20 mouse cellular contexts compared by ENCODE assay signal in the genomic region with DNA sequence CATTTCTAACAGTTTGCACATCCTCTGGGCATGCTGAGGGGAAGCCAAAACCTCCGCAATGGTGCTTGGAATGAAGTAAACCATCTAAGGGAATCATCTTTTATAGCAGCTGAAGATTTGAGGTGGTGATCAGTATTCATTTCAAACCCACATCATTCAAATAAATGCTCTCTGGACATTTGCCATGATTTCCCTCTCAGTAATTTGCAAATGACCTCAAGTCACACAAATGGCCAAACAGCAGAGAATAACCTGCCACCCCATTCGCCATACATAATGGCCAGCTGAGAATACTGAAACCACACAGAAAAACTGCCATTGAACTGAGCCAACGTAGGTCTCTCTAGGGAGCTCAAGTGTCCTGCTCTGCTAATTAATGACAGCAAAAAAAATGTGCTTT.
"Had no signal": no experiment of that assay in that cellular context is flagged by ENCODE, and none has a peak within 500 bp of the region (broad histone marks: within the 10 kb centered on the region; RNA-seq: fewer than 3 reads in every experiment).

No protein-coding gene starts in this region.

- H3K9ac ChIP-seq: liver, postnatal 0 days; lung, embryonic 15.5 days; midbrain, embryonic 12.5 days; neural tube, embryonic 13.5 days; neural tube, embryonic 15.5 days had no signal

- H3K9me3 ChIP-seq: lung, embryonic 15.5 days; midbrain, embryonic 10.5 days; midbrain, embryonic 12.5 days; neural tube, embryonic 13.5 days; neural tube, embryonic 15.5 days had no signal

- DNase-seq: liver, postnatal 0 days; lung, adult 2 months; lung, postnatal 10 days; lung, postnatal 4 days; midbrain, embryonic 14.5 days; retina, postnatal 1 day; right cerebral cortex, adult 18-20 months; right cerebral cortex, postnatal 25 days; right cerebral cortex, postnatal 4 days; spleen, adult 18-20 months; thymus, adult 18-20 months; thymus, postnatal 14 days; thymus, postnatal 36 days had no signal

- H3K27me3 ChIP-seq: lung, embryonic 15.5 days; midbrain, embryonic 12.5 days; neural tube, embryonic 13.5 days; neural tube, embryonic 15.5 days had no signal

- H3K4me1 ChIP-seq: lung, embryonic 15.5 days; midbrain, embryonic 10.5 days; midbrain, embryonic 12.5 days; neural tube, embryonic 13.5 days; neural tube, embryonic 15.5 days had no signal

- H3K36me3 ChIP-seq: lung, embryonic 15.5 days; midbrain, embryonic 10.5 days; midbrain, embryonic 12.5 days; neural tube, embryonic 13.5 days; neural tube, embryonic 15.5 days had no signal

- ATAC-seq: liver, postnatal 0 days; midbrain, embryonic 16.5 days had no signal

- H3K27ac ChIP-seq: lung, embryonic 15.5 days; midbrain, embryonic 10.5 days; midbrain, embryonic 12.5 days; neural tube, embryonic 13.5 days; neural tube, embryonic 15.5 days had no signal

- H3K4me2 ChIP-seq: lung, embryonic 15.5 days; midbrain, embryonic 12.5 days; neural tube, embryonic 13.5 days; neural tube, embryonic 15.5 days had no signal

- H3K4me3 ChIP-seq: lung, embryonic 15.5 days; midbrain, embryonic 10.5 days; midbrain, embryonic 12.5 days; myocyte; neural tube, embryonic 13.5 days; neural tube, embryonic 15.5 days had no signal
